Mouse (Mus musculus) adrenal gland, postnatal 10 days (tissue): ENCODE data around the gene Retreg3. TPM values are rescaled to one million over a fixed set of nuclear protein-coding genes. Genes with fewer than 3 reads are reported as not detected.

Experiments
- DNase-seq: peaks from one replicate; pipeline ENCODE4 v3.0.0; 2021; ENCODE audit warnings: mixed read lengths
- total RNA-seq, 2 experiments: library from RNA; stranded (reverse); gene quantifications; 2 replicates each; pipeline ENCODE4 v1.2.3; 2021

Retreg3 gene
- total RNA-seq, 2 experiments from 2014 or later: 50.8 to 53.2 TPM

DNA sequence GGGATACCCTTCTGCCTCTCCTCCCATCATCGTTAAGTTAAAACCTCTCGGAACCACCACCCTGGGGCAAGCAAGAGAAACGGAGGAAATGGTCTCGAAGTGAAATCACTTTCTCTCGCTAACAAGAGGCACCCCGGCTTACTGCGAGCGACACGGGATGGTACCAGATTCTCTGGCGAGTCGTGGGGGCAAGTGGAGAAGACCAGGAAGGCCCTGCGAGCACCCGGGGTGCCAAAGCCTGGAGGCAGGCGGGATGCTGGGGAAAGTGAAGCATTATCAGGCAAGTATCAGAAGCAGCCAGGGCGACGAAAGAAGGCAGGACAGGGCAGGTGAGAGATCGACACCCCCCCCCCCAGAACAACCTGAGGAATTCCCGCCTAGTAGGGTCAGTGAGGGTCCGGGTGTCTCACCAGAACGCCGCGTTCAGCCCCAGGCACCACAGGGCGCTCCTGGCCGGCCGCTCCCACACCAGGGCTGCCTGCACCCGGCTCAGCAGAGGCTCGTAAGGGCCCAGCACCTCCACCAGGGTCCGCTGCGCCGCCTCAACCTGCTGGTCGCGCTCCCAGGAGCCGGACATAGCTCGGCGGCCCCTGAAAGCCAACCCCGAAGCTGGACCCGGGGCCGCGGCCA lies 447 bp downstream of the Retreg3 start:
- no peak for DNase-seq

DNA sequence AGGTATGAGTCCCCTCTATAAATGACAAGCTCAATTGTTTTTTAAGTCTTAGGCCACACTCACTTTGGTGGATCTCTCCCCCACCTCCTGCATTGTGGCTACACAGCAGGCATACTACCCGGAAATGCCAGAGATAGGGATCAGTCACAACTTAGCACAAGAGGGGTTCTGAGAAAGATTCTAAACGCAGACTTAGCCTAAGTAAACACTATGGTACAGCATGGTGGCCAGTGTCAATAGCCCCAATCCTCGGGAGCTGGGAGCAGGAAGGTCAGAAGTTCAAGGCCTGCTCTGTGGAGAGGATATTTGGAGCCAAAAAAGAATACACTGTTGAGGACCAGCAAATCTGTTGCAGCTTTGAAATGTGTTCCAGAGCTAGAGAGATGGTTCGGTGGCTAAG lies 1.6 kb downstream of the Retreg3 start:
- DNase-seq: no peak

DNA sequence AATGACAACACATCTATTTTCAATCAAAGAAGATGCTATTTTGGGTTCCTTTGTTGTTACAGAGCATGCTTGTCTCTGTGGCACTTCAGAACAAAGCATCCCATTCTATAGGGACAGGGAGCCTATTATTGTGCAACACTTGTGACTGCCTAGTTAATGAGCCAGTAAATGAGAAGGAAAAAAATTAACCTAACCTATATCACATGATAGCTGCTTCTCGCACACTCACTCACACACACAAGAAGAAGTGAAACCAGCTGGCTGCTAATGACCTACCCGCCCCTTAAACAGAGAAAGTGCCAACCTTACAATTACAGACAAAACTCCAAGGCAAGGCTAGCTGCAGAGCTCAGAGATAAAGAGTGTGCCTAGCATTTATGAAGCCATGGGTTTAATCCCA lies 4.1 kb downstream of the Retreg3 start:
- DNase-seq: no peak

DNA sequence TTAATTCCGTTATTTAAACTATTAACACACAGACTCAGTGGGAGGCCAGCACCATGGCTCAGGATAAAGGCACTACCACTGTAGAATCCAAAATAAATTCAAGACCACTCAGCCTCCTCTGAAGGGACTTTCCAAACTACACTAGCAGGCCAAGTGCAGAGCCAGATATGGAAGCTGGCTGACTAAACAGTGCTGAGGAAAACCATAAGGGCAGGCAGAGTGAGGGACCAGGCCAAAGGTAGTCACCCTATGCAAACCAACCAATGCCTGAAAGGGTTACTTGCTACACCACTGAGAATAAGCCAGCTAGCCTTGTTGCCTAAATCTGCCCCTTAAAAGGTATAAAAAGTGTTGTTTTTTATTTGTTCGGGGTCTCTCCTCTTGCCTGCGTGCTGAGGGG lies 7.5 kb downstream of the Retreg3 start:
- DNase-seq: no peak

GRCm38 (mm10) chr11:101111178-101111577 lies 8.5 kb downstream of the Retreg3 start:
- DNase-seq: no peak

DNA sequence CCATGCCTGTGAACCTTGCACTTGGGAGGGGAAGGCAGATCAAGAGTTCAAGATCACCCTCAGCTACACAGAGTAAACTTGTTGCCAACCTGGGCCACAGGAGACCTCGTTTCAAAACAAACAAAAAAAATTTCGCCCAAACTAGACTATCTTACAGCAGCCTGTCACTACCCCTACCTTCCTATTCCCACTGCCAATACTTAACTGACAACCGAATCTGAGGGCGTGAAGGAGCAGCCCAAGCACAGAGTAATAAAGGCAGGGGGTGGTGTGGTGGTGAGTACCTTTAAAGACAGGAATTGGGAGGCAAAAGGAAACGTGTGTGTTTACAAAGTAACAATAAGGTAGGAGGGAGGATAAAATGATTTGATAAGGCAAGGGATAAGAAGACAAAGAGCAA lies 9.0 kb downstream of the Retreg3 start:
- DNase-seq: no peak

DNA sequence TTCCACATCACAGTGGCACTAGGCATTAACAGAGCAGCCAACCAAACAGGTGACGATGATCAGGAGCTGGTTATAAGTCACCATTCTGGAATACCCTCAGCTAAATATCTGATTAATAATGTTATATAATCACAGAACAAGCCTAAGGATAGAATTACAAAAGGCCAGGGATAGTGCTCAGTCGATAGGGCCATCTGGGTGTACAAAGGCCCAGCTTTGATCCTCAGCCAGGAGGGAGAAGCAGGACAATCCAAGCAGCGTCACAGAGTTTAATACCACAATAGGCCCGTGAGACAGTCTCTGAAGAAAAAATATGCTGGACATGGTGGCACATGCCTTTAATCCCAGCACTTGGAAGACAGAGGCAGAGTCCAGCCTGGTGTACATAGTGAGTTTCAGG lies 10.3 kb downstream of the Retreg3 start:
- DNase-seq: no peak

DNA sequence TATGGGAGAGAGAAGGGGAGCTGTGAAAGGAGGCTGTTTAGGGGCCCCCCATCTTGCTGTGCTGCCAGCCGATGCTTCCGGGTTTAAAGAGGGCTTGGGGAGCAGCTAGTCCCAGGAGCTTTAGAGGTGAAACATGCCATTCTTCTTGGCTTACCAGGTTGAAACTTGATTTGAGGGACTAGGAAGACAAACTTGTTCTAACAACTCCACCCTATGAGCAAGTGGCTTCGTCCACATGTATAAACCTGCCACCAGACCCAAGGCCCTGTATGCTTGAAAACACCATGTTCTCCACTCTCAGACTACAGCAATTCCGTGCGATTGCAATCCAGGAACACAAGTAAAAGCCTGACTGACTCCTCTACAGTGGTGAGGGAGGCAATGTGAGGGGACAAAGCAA lies 16.7 kb downstream of the Retreg3 start:
- DNase-seq: no peak

GRCm38 (mm10) chr11:101098231-101098630 lies 21.5 kb downstream of the Retreg3 start:
- no peak for DNase-seq

GRCm38 (mm10) chr11:101095314-101096024 lies 24.2 kb downstream of the Retreg3 start, which contains the start of gene Psmc3ip:
TSS of gene Psmc3ip (minus strand) at chr11:101095436.
- peak; percentile 96 for DNase-seq

GRCm38 (mm10) chr11:101094930-101095313 lies 24.8 kb downstream of the Retreg3 start:
- DNase-seq: no peak

DNA sequence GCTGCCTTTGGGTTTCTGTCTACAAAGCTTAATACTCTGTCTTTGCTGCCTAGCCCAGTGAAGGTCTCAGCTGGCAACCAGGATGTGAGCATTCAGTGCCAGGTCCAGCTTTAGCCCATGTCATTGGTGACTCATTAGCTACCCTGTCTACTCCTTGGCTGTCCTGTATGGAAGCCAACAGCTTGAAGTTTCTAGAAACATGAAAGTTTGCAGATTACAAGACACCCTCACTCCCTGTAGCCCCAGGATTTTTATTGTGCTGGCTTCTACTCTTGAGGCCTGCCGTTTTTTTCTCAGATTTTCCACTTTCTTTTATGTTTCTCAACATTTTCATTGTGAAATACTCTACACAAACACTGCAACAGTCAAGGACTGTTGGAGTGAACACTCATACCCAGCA lies 29.8 kb downstream of the Retreg3 start:
- DNase-seq: no peak

- DNase-seq: no peak
Observed at GRCm38 (mm10) chr11:101087682-101088055, 32.0 kb downstream of the Retreg3 start.

- peak; percentile 93 for DNase-seq
Observed at GRCm38 (mm10) chr11:101086756-101087681, 32.7 kb downstream of the Retreg3 start, which contains the start of gene Mlx. TSS of gene Mlx (plus strand) at chr11:101087277.

GRCm38 (mm10) chr11:101086323-101086674 lies 33.4 kb downstream of the Retreg3 start:
- peak; percentile 50 for DNase-seq

DNA sequence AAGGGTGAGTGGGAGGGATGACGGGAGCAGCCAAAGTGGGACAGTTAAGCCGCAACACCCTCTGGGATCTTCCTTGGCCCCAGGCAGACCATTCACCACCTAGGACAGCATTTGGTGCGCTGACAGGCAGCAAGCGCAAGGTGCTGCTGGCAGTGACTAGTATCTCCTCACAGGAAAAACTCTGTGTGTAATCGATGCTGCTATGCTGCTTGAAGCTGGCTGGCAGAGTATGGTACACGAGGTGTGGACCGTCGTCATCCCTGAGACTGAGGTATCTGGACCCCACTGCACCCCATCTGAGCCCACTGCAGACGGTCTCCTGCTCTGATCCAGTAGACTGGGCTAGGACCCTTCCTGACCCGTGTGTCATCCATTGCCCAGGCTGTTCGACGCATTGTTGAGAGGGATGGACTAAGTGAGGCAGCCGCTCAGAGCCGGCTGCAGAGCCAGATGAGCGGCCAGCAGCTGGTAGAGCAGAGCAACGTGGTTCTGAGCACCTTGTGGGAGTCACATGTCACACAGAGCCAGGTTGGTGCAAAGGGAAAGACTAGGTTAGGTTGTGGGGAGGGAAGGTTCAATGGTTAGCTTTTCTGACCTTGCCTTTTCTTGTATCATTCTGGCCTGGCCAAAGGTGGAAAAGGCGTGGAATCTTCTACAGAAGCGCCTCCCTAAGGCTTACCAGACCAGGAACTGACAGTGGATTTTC lies 33.9 kb downstream of the Retreg3 start:
- DNase-seq: no peak

DNA sequence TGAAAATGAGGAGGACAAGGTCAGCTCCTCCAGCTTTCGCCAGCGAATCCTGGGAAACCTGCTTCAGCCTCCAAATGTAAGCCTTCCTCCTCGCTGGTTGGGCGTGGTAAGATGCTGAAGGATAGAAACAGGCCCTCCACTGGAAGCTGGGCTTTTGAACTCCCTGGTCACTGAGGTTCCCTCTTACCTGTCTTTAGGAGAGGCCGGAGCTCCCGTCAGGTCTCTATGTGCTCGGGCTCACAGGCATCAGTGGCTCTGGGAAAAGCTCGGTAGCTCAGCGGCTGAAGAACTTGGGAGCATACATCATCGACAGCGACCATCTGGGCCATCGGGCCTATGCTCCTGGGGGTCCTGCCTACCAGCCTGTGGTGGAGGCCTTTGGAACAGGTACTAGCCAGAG lies 34.9 kb downstream of the Retreg3 start:
- DNase-seq: no peak

GRCm38 (mm10) chr11:101084246-101084645 lies 35.4 kb downstream of the Retreg3 start:
- DNase-seq: no peak

GRCm38 (mm10) chr11:101083083-101083697 lies 36.5 kb downstream of the Retreg3 start:
- peak; percentile 34 for DNase-seq

- DNase-seq: peak; percentile 90
Observed at GRCm38 (mm10) chr11:101082208-101083082, 37.2 kb downstream of the Retreg3 start, which contains the start of gene Coasy. TSS of gene Coasy (plus strand) at chr11:101082565.

DNA sequence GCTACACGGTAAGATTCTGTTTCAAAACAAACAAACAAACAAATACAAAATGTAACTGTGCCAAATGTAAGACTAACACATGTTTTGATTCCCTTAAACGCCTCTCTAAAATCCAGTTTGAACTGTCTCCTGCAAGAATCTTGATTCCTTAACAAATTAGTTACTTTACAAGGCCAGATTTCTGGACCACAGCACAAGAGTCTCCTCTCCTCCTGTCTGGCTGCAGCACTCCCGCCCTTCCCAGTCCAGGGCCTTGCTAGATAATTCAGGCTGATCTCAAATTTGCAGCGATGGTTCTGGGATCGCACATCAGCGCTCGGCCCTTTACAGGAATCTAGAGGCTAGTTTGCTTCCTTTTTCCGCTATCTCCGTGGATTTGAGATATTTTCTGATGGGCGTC lies 38.0 kb downstream of the Retreg3 start:
- no peak for DNase-seq
